Mouse (Mus musculus) retina, postnatal 7 days (tissue): Measurements from ENCODE around the gene Cct5.

Experiments
- DNase-seq: peaks from one replicate; pipeline ENCODE4 v3.0.0-alpha.2; 2012; ENCODE audit warnings: low read depth, low spot score

Cct5 gene

GRCm38 (mm10) chr15:31565184-31565583 lies 36.4 kb downstream of the Cct5 start, which contains the start of gene Cmbl:
Gene Cmbl, plus strand, starts transcription at chr15:31565389.
- no peak for DNase-seq

- DNase-seq: no peak
Observed at GRCm38 (mm10) chr15:31563577-31564546, 37.7 kb downstream of the Cct5 start.

GRCm38 (mm10) chr15:31562847-31563246 lies 38.8 kb downstream of the Cct5 start:
- no peak for DNase-seq

DNA sequence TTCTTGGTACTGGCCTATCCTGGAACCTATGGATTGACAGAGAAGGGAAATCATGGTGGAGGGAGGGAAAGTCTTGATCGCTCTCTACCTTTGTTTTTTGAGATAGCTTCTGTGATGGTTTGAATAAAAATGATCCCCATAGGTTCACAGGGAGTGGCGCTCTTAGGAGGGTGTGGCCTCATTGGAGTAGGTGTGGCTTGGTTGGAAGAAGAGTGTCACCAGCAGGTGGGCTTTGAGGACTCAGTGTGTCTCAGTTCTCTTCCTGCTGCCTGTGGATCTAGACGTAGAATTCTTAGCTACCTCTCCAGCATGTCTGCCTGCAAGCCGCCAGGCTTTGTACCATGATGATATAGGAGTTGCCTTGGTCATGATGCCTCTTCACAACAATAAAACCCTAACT lies 39.6 kb downstream of the Cct5 start:
- no peak for DNase-seq

- DNase-seq: no peak
Observed at GRCm38 (mm10) chr15:31561390-31561789, 40.2 kb downstream of the Cct5 start.

GRCm38 (mm10) chr15:31554855-31555254 lies 46.7 kb downstream of the Cct5 start:
- DNase-seq: no peak

DNA sequence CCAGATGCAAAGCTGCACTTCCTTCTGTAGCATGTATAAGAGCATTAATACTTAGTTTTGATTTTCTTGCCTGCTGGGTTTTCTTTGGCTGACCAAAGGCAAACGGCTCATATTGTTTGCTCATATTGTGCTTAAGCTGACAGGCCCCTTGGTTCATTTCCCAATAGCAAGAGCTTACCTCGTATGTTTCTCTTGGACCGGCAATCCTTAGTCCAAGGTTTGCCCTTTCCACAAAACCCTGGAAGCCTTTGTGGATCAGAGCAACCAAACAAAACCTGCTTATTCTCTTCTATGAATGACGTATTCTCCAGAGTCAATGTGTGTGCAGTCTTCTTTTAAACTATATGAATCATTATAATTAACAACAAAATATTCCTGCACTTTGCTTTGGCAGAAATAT lies 51.2 kb downstream of the Cct5 start:
- no peak for DNase-seq

DNA sequence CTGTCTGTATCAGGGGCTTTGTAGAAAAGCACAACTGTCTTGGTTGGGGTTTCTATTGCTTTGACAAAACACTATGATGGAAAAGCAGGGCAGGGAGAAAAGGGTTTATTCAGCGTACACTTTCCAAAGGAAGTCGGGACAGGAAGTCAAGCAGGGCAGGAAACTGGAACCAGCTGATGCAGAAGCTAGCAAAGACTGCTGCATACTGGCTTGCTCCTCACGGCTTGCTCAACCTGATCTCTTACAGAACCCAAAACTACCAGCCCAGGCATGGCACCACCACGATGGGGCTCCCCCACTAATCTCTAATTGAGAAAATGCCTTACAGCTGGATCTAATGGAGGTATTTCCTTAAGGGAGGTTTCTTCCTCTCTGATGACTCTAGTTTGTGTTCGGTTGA lies 54.2 kb downstream of the Cct5 start:
- no peak for DNase-seq

GRCm38 (mm10) chr15:31546291-31546690 lies 55.3 kb downstream of the Cct5 start:
- DNase-seq: no peak

DNA sequence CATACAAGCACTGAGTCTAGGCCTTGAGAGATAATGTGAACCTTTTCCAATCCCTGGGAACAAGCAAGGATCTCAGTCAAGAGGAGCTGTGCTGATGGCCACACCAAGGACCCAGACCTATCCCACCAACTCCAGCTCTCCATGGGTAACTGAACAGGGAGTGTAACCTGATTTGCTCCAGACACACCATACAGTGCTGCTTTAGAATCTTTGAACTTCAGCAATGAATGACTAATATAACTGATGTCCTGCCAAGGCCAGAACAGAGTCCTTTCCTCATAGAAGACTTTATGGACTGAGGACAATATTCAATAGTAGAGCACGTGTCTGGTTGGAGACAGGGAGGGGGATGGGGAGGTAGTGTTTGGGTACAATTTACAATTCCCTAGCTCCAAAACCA lies 56.5 kb downstream of the Cct5 start:
- no peak for DNase-seq

GRCm38 (mm10) chr15:31543246-31543645 lies 58.4 kb downstream of the Cct5 start:
- DNase-seq: no peak

GRCm38 (mm10) chr15:31542013-31542958 lies 59.3 kb downstream of the Cct5 start:
- no peak for DNase-seq
